Mouse (Mus musculus) cortical plate, adult 2 months (tissue): ENCODE measurements around the gene Izumo2.

Source experiments
- CTCF ChIP-seq: fragments of 200-500 bp; IDR thresholded peaks from 2 replicates; pipeline ENCODE4 v1.5.1; 2011; ENCODE audit warnings: mild to moderate bottlenecking, control low read depth, low read length; ENCODE audit not compliant: insufficient read depth; ENCODE audit errors: extremely low read depth
- POLR2A ChIP-seq: fragments of 200-500 bp; IDR thresholded peaks from 2 replicates; pipeline ENCODE4 v1.6.1; 2011; ENCODE audit warnings: mild to moderate bottlenecking, low read length, control low read depth; ENCODE audit not compliant: insufficient read depth; ENCODE audit errors: extremely low read depth

DNA sequence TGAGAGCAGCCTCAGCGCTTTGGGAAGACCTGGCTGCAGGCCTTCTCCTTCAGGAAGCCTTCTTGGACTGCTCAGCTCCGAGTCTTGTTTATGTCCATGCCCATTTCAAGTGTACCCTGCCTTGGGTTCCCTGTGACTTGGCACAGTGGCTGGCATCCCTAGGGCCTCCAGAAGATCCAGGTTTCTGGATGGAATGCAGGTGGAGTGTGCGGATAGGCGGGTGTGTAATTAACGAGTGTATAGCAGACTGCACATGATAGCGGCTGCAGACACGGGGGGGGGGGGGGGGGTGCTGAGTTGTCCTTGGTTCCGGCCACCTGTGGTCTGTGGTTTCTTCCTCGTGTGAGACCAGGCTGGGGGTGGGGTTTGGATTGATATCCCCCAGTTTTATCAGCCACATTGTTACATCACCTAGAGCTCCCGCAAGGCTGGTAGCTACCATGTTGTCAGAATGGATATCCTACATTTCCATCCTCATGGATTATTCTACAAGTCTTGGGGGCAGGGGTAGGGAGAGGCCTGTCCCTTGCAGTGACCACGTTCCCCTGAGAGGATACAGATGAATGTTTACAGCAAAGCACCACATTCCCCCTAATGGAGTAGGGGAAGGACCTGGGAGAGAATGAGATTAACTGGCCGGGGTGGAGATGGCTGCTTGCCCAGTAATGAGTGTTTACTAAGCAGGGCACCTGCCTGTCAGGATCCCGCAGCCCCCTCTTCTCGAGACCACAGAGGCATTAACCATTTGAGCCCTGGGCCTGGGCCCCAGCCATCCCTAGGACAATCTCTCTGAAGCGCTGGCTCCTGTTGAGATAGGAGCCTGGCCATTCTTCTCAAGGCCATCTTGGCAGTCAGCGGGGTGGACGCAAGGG is 22.8 kb upstream of the Izumo2 start:
- TF ChIP-seq CTCF (no peak), POLR2A (no peak)
